Mouse (Mus musculus): ENCODE data around the gene Acat3. TPM values are rescaled to one million over a fixed set of nuclear protein-coding genes. Genes with fewer than 3 reads are reported as not detected.
"Not testable (repeated sequence)": the region's sequence is repeated elsewhere in the genome, so short reads cannot be mapped to it uniquely, and the experiment has no call there.

Gene Acat3
- polyA plus RNA-seq, 1 experiment from 2014 or later, result 1.2 TPM

GRCm38 (mm10) chr17:12931576-12931975 lies 8.8 kb downstream of the Acat3 start:
- not testable (repeated sequence) for ATAC-seq (ENCODE audit: low FRiP score); H3K27me3 ChIP-seq (ENCODE audit: control insufficient read depth, insufficient read depth, low read length); H3K9ac ChIP-seq (ENCODE audit: low read depth, low read length); H3K27ac ChIP-seq (ENCODE audit: low read depth, low read length); H3K9me3 ChIP-seq (ENCODE audit: control insufficient read depth, low read length); H3K4me2 ChIP-seq (replicated peaks; ENCODE audit: low read depth, low read length); DNase-seq (ENCODE audit: low spot score); H3K4me3 ChIP-seq (ENCODE audit: low read depth, low read length); H3K4me1 ChIP-seq (replicated peaks; ENCODE audit: control insufficient read depth, insufficient read depth, low read length); H3K36me3 ChIP-seq (ENCODE audit: control insufficient read depth, insufficient read depth, low read length)
- 85% methylated on average over 5 of the region's 5 CpGs for WGBS

GRCm38 (mm10) chr17:12925703-12926180 lies 14.7 kb downstream of the Acat3 start:
- no peaks in the 10 kb centered on the region for H3K9me3 ChIP-seq (ENCODE audit: control insufficient read depth, low read length)
- H3K27me3 ChIP-seq (ENCODE audit: control insufficient read depth, insufficient read depth, low read length), result no peaks in the 10 kb centered on the region
- no peak overlapping the region for H3K4me2 ChIP-seq (replicated peaks; ENCODE audit: low read depth, low read length)
- H3K27ac ChIP-seq (ENCODE audit: low read depth, low read length), result no peak overlapping the region
- 90% methylated on average over 8 of the region's 8 CpGs for WGBS
- no peak overlapping the region for H3K9ac ChIP-seq (ENCODE audit: low read depth, low read length)
- no peak for ATAC-seq (ENCODE audit: low FRiP score)
- no peaks in the 10 kb centered on the region for H3K4me1 ChIP-seq (replicated peaks; ENCODE audit: control insufficient read depth, insufficient read depth, low read length)
- H3K36me3 ChIP-seq (ENCODE audit: control insufficient read depth, insufficient read depth, low read length), result peaks cover 24% of the 10 kb centered on the region
- no peak overlapping the region for H3K4me3 ChIP-seq (ENCODE audit: low read depth, low read length)
- no peak for DNase-seq (ENCODE audit: low spot score)

- 93% methylated on average over 3 of the region's 3 CpGs for WGBS
- peaks cover 26% of the 10 kb centered on the region for H3K36me3 ChIP-seq (ENCODE audit: control insufficient read depth, insufficient read depth, low read length)
- no peak overlapping the region for H3K4me3 ChIP-seq (ENCODE audit: low read depth, low read length)
- no peaks in the 10 kb centered on the region for H3K9me3 ChIP-seq (ENCODE audit: control insufficient read depth, low read length)
- no peak overlapping the region for H3K4me2 ChIP-seq (replicated peaks; ENCODE audit: low read depth, low read length)
- no peaks in the 10 kb centered on the region for H3K4me1 ChIP-seq (replicated peaks; ENCODE audit: control insufficient read depth, insufficient read depth, low read length)
- ATAC-seq (ENCODE audit: low FRiP score) (no peak), DNase-seq (ENCODE audit: low spot score) (no peak)
- no peak overlapping the region for H3K9ac ChIP-seq (ENCODE audit: low read depth, low read length)
- no peak overlapping the region for H3K27ac ChIP-seq (ENCODE audit: low read depth, low read length)
- no peaks in the 10 kb centered on the region for H3K27me3 ChIP-seq (ENCODE audit: control insufficient read depth, insufficient read depth, low read length)
These were observed 15.4 kb downstream of the Acat3 start for GRCm38 (mm10) chr17:12925001-12925400.

GRCm38 (mm10) chr17:12921073-12921472 lies 19.3 kb downstream of the Acat3 start:
- no peak overlapping the region for H3K4me2 ChIP-seq (replicated peaks; ENCODE audit: low read depth, low read length)
- WGBS, result 97% methylated on average over 1 of the region's 1 CpGs
- DNase-seq (ENCODE audit: low spot score), result no peak
- H3K4me3 ChIP-seq (ENCODE audit: low read depth, low read length), result no peak overlapping the region
- H3K27ac ChIP-seq (ENCODE audit: low read depth, low read length), result no peak overlapping the region
- no peak for ATAC-seq (ENCODE audit: low FRiP score)
- no peak overlapping the region for H3K9ac ChIP-seq (ENCODE audit: low read depth, low read length)
- no peaks in the 10 kb centered on the region for H3K4me1 ChIP-seq (replicated peaks; ENCODE audit: control insufficient read depth, insufficient read depth, low read length)
- no peaks in the 10 kb centered on the region for H3K27me3 ChIP-seq (ENCODE audit: control insufficient read depth, insufficient read depth, low read length)
- H3K36me3 ChIP-seq (ENCODE audit: control insufficient read depth, insufficient read depth, low read length), result peaks cover 27% of the 10 kb centered on the region
- H3K9me3 ChIP-seq (ENCODE audit: control insufficient read depth, low read length), result no peaks in the 10 kb centered on the region

- DNase-seq (ENCODE audit: low spot score), result no peak
- Histone ChIP-seq H3K9me3 (ENCODE audit: control insufficient read depth, low read length) (no peaks in the 10 kb centered on the region), H3K36me3 (ENCODE audit: control insufficient read depth, insufficient read depth, low read length) (peaks cover 11% of the 10 kb centered on the region), H3K9ac (ENCODE audit: low read depth, low read length) (peak overlapping the region; percentile 93), H3K27me3 (ENCODE audit: control insufficient read depth, insufficient read depth, low read length) (no peaks in the 10 kb centered on the region), H3K27ac (ENCODE audit: low read depth, low read length) (peak overlapping the region; percentile 78), H3K4me2 (replicated peaks; ENCODE audit: low read depth, low read length) (peak overlapping the region; percentile 55), H3K4me3 (ENCODE audit: low read depth, low read length) (peak overlapping the region; percentile 87), H3K4me1 (replicated peaks; ENCODE audit: control insufficient read depth, insufficient read depth, low read length) (no peaks in the 10 kb centered on the region)
- ATAC-seq (ENCODE audit: low FRiP score), result peak; percentile 79
- WGBS, result 1% methylated on average over 40 of the region's 40 CpGs
These were observed 23.6 kb downstream of the Acat3 start for GRCm38 (mm10) chr17:12916588-12917380.

GRCm38 (mm10) chr17:12915881-12916583 lies 24.4 kb downstream of the Acat3 start, which contains the start of gene Mrpl18:
Mrpl18 (minus strand) TSS chr17:12916345.
- WGBS, result under 1% methylated on average over 56 of the region's 56 CpGs
- DNase-seq (ENCODE audit: low spot score), result peak; percentile 99
- peak within 1 kb of the TSS; percentile 93 for H3K9ac ChIP-seq (ENCODE audit: low read depth, low read length)
- no peaks in the 10 kb centered on the region for H3K4me1 ChIP-seq (replicated peaks; ENCODE audit: control insufficient read depth, insufficient read depth, low read length)
- H3K4me3 ChIP-seq (ENCODE audit: low read depth, low read length), result peak within 1 kb of the TSS; percentile 87
- peak within 1 kb of the TSS; percentile 83 for H3K4me2 ChIP-seq (replicated peaks; ENCODE audit: low read depth, low read length)
- no peaks in the 10 kb centered on the region for H3K27me3 ChIP-seq (ENCODE audit: control insufficient read depth, insufficient read depth, low read length)
- peaks cover 8% of the 10 kb centered on the region for H3K36me3 ChIP-seq (ENCODE audit: control insufficient read depth, insufficient read depth, low read length)
- ATAC-seq (ENCODE audit: low FRiP score), result peak; percentile 99
- H3K9me3 ChIP-seq (ENCODE audit: control insufficient read depth, low read length), result no peaks in the 10 kb centered on the region
- peak within 1 kb of the TSS; percentile 78 for H3K27ac ChIP-seq (ENCODE audit: low read depth, low read length)

GRCm38 (mm10) chr17:12915488-12915880 lies 24.9 kb downstream of the Acat3 start, which contains the start of gene Tcp1:
Tcp1 (plus strand) TSS chr17:12915701.
- H3K9ac ChIP-seq (ENCODE audit: low read depth, low read length), result peak within 1 kb of the TSS; percentile 93
- peaks cover 7% of the 10 kb centered on the region for H3K36me3 ChIP-seq (ENCODE audit: control insufficient read depth, insufficient read depth, low read length)
- no peaks in the 10 kb centered on the region for H3K4me1 ChIP-seq (replicated peaks; ENCODE audit: control insufficient read depth, insufficient read depth, low read length)
- ATAC-seq (ENCODE audit: low FRiP score), result peak; percentile 10
- DNase-seq (ENCODE audit: low spot score), result no peak
- H3K9me3 ChIP-seq (ENCODE audit: control insufficient read depth, low read length), result no peaks in the 10 kb centered on the region
- peak within 1 kb of the TSS; percentile 83 for H3K4me2 ChIP-seq (replicated peaks; ENCODE audit: low read depth, low read length)
- H3K4me3 ChIP-seq (ENCODE audit: low read depth, low read length), result peak within 1 kb of the TSS; percentile 87
- H3K27me3 ChIP-seq (ENCODE audit: control insufficient read depth, insufficient read depth, low read length), result no peaks in the 10 kb centered on the region
- 2% methylated on average over 18 of the region's 18 CpGs for whole genome bisulfite sequencing
- H3K27ac ChIP-seq (ENCODE audit: low read depth, low read length), result peak within 1 kb of the TSS; percentile 78

- ATAC-seq (ENCODE audit: low FRiP score) (no peak), DNase-seq (ENCODE audit: low spot score) (no peak)
- no peaks in the 10 kb centered on the region for H3K9me3 ChIP-seq (ENCODE audit: control insufficient read depth, low read length)
- no peak overlapping the region for H3K27ac ChIP-seq (ENCODE audit: low read depth, low read length)
- no peaks in the 10 kb centered on the region for H3K4me1 ChIP-seq (replicated peaks; ENCODE audit: control insufficient read depth, insufficient read depth, low read length)
- no peak overlapping the region for H3K4me3 ChIP-seq (ENCODE audit: low read depth, low read length)
- H3K4me2 ChIP-seq (replicated peaks; ENCODE audit: low read depth, low read length), result no peak overlapping the region
- peaks cover 5% of the 10 kb centered on the region for H3K36me3 ChIP-seq (ENCODE audit: control insufficient read depth, insufficient read depth, low read length)
- H3K27me3 ChIP-seq (ENCODE audit: control insufficient read depth, insufficient read depth, low read length), result no peaks in the 10 kb centered on the region
- 88% methylated on average over 8 of the region's 8 CpGs for WGBS
- no peak overlapping the region for H3K9ac ChIP-seq (ENCODE audit: low read depth, low read length)
These were observed 30.0 kb downstream of the Acat3 start for GRCm38 (mm10) chr17:12910391-12910790.
